Mouse (Mus musculus) intestine, postnatal 0 days (tissue): ENCODE results near the gene Syt14. TPM values are rescaled to one million over a fixed set of nuclear protein-coding genes. Genes with fewer than 3 reads are reported as not detected.

Experiments
- ATAC-seq: fragments of 200-750 bp; cut with Nextera tagmentation; 2 replicates; pipeline ENCODE4 v1.8.0; 2017; ENCODE audit warnings: mild to moderate bottlenecking, moderate TSS enrichment, moderate library complexity
- H3K27ac ChIP-seq: fragments of 300-500 bp; sonication (generic); 2 replicates; pipeline ENCODE4 v1.5.1; 2014; ENCODE audit warnings: mild to moderate bottlenecking, low read depth, low read length, moderate library complexity
- H3K27me3 ChIP-seq: fragments of 300-500 bp; sonication (generic); replicated peaks from 2 replicates; pipeline ENCODE4 v1.6.1; 2014; ENCODE audit warnings: low read length, mixed read lengths; ENCODE audit not compliant: control insufficient read depth, insufficient read depth
- H3K36me3 ChIP-seq: fragments of 300-500 bp; sonication (generic); 2 replicates; pipeline ENCODE4 v1.6.1; 2014; ENCODE audit warnings: mild to moderate bottlenecking, moderate library complexity; ENCODE audit not compliant: control insufficient read depth, insufficient read depth
- H3K4me1 ChIP-seq: fragments of 300-500 bp; sonication (generic); replicated peaks from 2 replicates; pipeline ENCODE4 v1.6.1; 2014; ENCODE audit warnings: antibody characterized with exemption, low read length, mixed read lengths; ENCODE audit not compliant: control insufficient read depth, insufficient read depth
- H3K4me2 ChIP-seq: fragments of 300-500 bp; sonication (generic); replicated peaks from 2 replicates; pipeline ENCODE4 v1.6.1; 2014; ENCODE audit warnings: low read depth, mild to moderate bottlenecking, moderate library complexity
- H3K4me3 ChIP-seq: fragments of 300-500 bp; sonication (generic); 2 replicates; pipeline ENCODE4 v1.5.1; 2014; ENCODE audit warnings: low read depth, low read length
- H3K9ac ChIP-seq: fragments of 300-500 bp; sonication (generic); 2 replicates; pipeline ENCODE4 v1.6.1; 2014; ENCODE audit warnings: mild to moderate bottlenecking, low read depth, low read length
- H3K9me3 ChIP-seq: fragments of 300-500 bp; sonication (generic); 2 replicates; pipeline ENCODE4 v1.6.1; 2016; ENCODE audit warnings: mixed run types; ENCODE audit not compliant: control insufficient read depth
- CTCF ChIP-seq: sonication (generic); IDR thresholded peaks from 2 replicates; pipeline ENCODE4 v1.5.1; 2016; ENCODE audit warnings: low read depth, mild to moderate bottlenecking, control low read depth, antibody characterized with exemption, moderate library complexity
- WGBS: fragments of 180-500 bp; shearing (Covaris S2); extraction: QIAGEN DNeasy Blood & Tissue Kit; methylation state at CpG from one replicate; pipeline ENCODE4 v1.1.7; 2014; 5-methylcytosine and 5-hydroxymethylcytosine counted together
- polyA plus RNA-seq: library from polyadenylated mRNA; unstranded; fragments of >200 nt; fragmentation: Nextera tagmentation; extraction: Ambion mirVana; gene quantifications from 2 replicates; pipeline ENCODE4 v1.2.1, GENCODE M21; 2015

Syt14 gene
- polyA plus RNA-seq, 1 experiment from 2014 or later = 0.73 TPM

DNA sequence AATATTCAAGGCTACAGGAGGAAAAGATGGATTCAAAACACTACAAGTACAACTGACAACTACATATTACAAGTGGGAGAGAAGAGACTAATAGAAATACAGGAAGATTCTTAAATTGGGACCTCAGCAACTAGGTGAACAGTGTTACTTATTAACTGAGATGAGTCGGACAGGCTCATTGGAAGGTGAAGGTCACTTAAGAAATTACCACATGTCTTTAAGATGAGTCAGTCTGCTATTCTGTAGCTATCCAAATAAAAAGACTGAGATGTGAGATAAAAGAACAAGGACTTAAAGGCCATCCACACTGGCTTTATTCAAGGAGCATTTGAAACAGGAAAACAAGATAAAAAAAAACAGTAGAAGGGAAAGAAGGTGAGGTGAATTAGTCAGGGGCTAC, 11.3 kb downstream of the Syt14 start:
- no peak for ATAC-seq
- 41% methylated on average over 1 of the region's 1 CpGs for WGBS

GRCm38 (mm10) chr1:193012351-193012750, 23.2 kb downstream of the Syt14 start:
- no peak for TF ChIP-seq CTCF
- H3K9me3 ChIP-seq = no peaks in the 10 kb centered on the region
- H3K9ac ChIP-seq = no peak overlapping the region
- no peak overlapping the region for H3K4me3 ChIP-seq
- no peaks in the 10 kb centered on the region for H3K36me3 ChIP-seq
- no peak overlapping the region for H3K4me2 ChIP-seq
- H3K4me1 ChIP-seq = no peaks in the 10 kb centered on the region
- ATAC-seq = no peak
- H3K27me3 ChIP-seq = no peaks in the 10 kb centered on the region
- WGBS = 94% methylated on average over 2 of the region's 2 CpGs
- no peak overlapping the region for H3K27ac ChIP-seq

More for the DNA sequence above, 11.3 kb downstream of the Syt14 start:
- Histone ChIP-seq H3K4me1 (no peaks in the 10 kb centered on the region), H3K27ac (no peak overlapping the region), H3K4me2 (no peak overlapping the region), H3K9ac (no peak overlapping the region), H3K4me3 (no peak overlapping the region), H3K9me3 (no peaks in the 10 kb centered on the region), H3K36me3 (no peaks in the 10 kb centered on the region), H3K27me3 (no peaks in the 10 kb centered on the region)
- no peak for TF ChIP-seq CTCF

GRCm38 (mm10) chr1:193011000-193011769, 24.4 kb downstream of the Syt14 start:
- TF ChIP-seq CTCF = no peak
- H3K4me3 ChIP-seq = no peak overlapping the region
- no peaks in the 10 kb centered on the region for H3K4me1 ChIP-seq
- no peak overlapping the region for H3K4me2 ChIP-seq
- ATAC-seq = no peak
- WGBS = 79% methylated on average over 3 of the region's 3 CpGs
- no peak overlapping the region for H3K27ac ChIP-seq
- no peaks in the 10 kb centered on the region for H3K36me3 ChIP-seq
- no peaks in the 10 kb centered on the region for H3K27me3 ChIP-seq
- no peaks in the 10 kb centered on the region for H3K9me3 ChIP-seq
- no peak overlapping the region for H3K9ac ChIP-seq

GRCm38 (mm10) chr1:193004581-193004980, 31.0 kb downstream of the Syt14 start:
- H3K27me3 ChIP-seq = no peaks in the 10 kb centered on the region
- H3K27ac ChIP-seq = no peak overlapping the region
- H3K4me1 ChIP-seq = no peaks in the 10 kb centered on the region
- no peak for ATAC-seq
- no peak overlapping the region for H3K4me3 ChIP-seq
- H3K36me3 ChIP-seq = no peaks in the 10 kb centered on the region
- TF ChIP-seq CTCF = no peak
- no peak overlapping the region for H3K4me2 ChIP-seq
- 85% methylated on average over 1 of the region's 1 CpGs for WGBS
- H3K9me3 ChIP-seq = no peaks in the 10 kb centered on the region
- no peak overlapping the region for H3K9ac ChIP-seq

GRCm38 (mm10) chr1:193003953-193004352, 31.6 kb downstream of the Syt14 start:
- no peaks in the 10 kb centered on the region for H3K4me1 ChIP-seq
- no peak for ATAC-seq
- WGBS = 88% methylated on average over 2 of the region's 2 CpGs
- no peak overlapping the region for H3K9ac ChIP-seq
- H3K4me3 ChIP-seq = no peak overlapping the region
- H3K27ac ChIP-seq = no peak overlapping the region
- no peaks in the 10 kb centered on the region for H3K27me3 ChIP-seq
- no peaks in the 10 kb centered on the region for H3K36me3 ChIP-seq
- TF ChIP-seq CTCF = no peak
- H3K9me3 ChIP-seq = no peaks in the 10 kb centered on the region
- H3K4me2 ChIP-seq = no peak overlapping the region

- Histone ChIP-seq H3K9ac (no peak overlapping the region), H3K4me2 (no peak overlapping the region), H3K36me3 (no peaks in the 10 kb centered on the region), H3K9me3 (no peaks in the 10 kb centered on the region), H3K4me3 (no peak overlapping the region), H3K4me1 (no peaks in the 10 kb centered on the region), H3K27ac (no peak overlapping the region), H3K27me3 (no peaks in the 10 kb centered on the region)
- WGBS = 75% methylated on average over 4 of the region's 4 CpGs
- no peak for TF ChIP-seq CTCF
- ATAC-seq = no peak
Measured at GRCm38 (mm10) chr1:193002307-193002706, 33.3 kb downstream of the Syt14 start.
